Mouse (Mus musculus) bone marrow, adult 2 months (tissue): ENCODE measurements around the gene Timm13. TPM values are rescaled to one million over a fixed set of nuclear protein-coding genes. Genes with fewer than 3 reads are reported as not detected.

Experiments
- H3K27ac ChIP-seq: fragments of 200-500 bp; 2 replicates; pipeline ENCODE4 v1.5.1; 2012; ENCODE audit warnings: low read depth, mild to moderate bottlenecking, control low read depth, inconsistent platforms, low read length; ENCODE audit not compliant: control insufficient read depth, poor library complexity, insufficient read depth
- H3K4me1 ChIP-seq: fragments of 200-500 bp; 2 replicates; pipeline ENCODE4 v1.6.1; 2011; ENCODE audit warnings: low read length; ENCODE audit not compliant: control insufficient read depth, insufficient read depth
- H3K4me3 ChIP-seq: fragments of 200-500 bp; replicated peaks from 2 replicates; pipeline ENCODE3; 2011; ENCODE audit warnings: mild to moderate bottlenecking, low read depth, low read length, control low read depth; ENCODE audit not compliant: control insufficient read depth
- CTCF ChIP-seq: fragments of 200-500 bp; IDR thresholded peaks from 2 replicates; pipeline ENCODE4 v1.5.1; 2011; ENCODE audit warnings: low read length, control low read depth; ENCODE audit not compliant: control insufficient read depth, insufficient read depth
- POLR2A ChIP-seq: fragments of 200-500 bp; IDR thresholded peaks from 2 replicates; pipeline ENCODE4 v1.6.1; 2011; ENCODE audit warnings: low read depth, mild to moderate bottlenecking, control low read depth, low read length, borderline replicate concordance; ENCODE audit not compliant: control insufficient read depth
- WGBS: fragments of 180-500 bp; shearing (Covaris S2); methylation state at CpG from one replicate; pipeline ENCODE4 v1.1.7; 2018; 5-methylcytosine and 5-hydroxymethylcytosine counted together
- polyA plus RNA-seq: library from polyadenylated mRNA; stranded (reverse); fragments of >200 nt; gene quantifications from 2 replicates; pipeline ENCODE4 v1.2.4, GENCODE M21; 2011; ENCODE audit warnings: low replicate concordance; ENCODE audit not compliant: missing spikeins, insufficient read depth, insufficient read length

Gene Timm13
- polyA plus RNA-seq, 1 experiment = 118 TPM

DNA sequence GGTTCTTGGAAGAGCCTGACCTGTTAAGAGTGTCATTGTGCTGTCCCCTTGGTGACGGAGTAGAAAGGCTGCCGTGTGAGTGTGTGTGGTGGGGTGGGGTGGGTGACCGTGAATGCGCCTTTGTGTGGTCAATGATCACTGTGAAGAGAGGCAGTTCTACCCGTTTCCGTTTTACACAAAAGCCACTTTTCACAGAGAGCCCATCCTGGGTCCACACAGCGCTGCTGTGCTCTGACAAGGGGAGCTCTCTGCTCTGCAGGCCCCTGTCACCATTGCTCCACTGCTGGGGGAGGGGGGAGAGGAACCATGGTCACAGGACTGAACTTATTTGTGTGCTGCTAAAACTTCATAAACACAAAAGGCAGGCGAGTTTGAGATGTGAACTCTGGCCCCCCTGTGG is 43.4 kb downstream of the Timm13 start:
- TF ChIP-seq POLR2A (no peak), CTCF (no peak)
- Histone ChIP-seq H3K4me3 (peak overlapping the region; percentile 64), H3K4me1 (peaks cover 6% of the 10 kb centered on the region), H3K27ac (peak overlapping the region; percentile 97)
- WGBS = 52% methylated on average over 8 of the region's 8 CpGs

DNA sequence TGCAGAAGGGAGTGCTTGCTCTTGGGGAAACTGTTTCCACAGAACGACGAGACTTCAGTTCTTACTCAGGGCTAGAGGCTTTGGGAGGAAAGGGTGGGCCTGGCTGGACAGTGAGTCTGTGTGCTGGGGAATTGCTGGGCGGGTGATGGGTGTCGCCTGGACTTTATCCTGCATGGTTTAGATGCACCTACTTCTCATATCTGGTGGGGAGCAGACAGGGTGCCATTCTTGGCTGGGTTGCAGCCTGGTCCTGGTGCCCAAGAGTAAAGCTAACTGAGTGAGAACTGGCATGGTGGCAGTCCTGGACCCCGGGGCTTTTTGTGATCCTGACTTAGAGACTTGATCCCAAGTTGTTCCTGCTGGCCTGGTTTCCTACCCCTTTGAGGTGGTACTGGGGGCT is 43.9 kb downstream of the Timm13 start:
- H3K4me1 ChIP-seq = peaks cover 6% of the 10 kb centered on the region
- 58% methylated on average over 5 of the region's 5 CpGs for WGBS
- peak overlapping the region; percentile 64 for H3K4me3 ChIP-seq
- H3K27ac ChIP-seq = peak overlapping the region; percentile 97
- peak; percentile 71 for TF ChIP-seq POLR2A
- no peak for TF ChIP-seq CTCF

DNA sequence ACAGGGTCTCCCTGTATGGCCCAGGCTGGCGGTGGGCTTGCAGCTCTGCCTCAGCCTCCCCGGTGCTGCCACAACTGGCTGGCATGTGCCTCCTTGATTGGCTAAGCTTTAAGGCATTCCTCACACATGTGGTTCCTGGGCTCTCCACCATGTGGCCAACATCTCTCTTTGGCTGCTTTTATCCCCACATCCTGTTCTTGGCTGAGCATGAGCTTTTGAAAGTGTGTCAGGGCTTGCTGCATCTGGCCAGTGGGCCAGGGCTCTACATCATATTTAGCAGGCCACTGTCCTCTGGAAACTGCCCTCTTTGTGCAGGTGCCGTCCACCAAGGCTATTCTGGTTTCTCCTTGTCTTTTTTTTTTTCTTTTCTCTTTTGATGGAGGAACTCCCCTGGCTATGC is 44.5 kb downstream of the Timm13 start:
- peak overlapping the region; percentile 98 for H3K4me3 ChIP-seq
- 26% methylated on average over 3 of the region's 3 CpGs for WGBS
- peak overlapping the region; percentile 97 for H3K27ac ChIP-seq
- peaks cover 6% of the 10 kb centered on the region for H3K4me1 ChIP-seq
- peak; percentile 17; the same call in 1 of the 2 replicates for TF ChIP-seq CTCF
- TF ChIP-seq POLR2A = no peak

DNA sequence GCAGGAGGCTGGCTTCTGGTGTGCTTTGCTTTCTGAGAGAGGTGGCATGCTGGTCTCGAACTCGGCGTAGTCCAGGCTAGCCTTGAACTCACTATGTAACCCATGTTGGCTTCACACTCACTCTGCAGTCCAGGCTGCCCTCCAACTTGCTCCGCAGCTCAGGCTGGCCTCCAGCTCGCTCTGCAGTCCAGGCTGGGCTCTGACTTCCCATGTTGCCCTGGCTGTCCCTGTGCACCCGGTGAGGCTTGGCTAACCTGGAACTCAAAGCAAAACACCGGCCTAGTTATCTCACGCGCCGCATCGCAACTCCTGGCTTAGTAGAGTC is 45.1 kb downstream of the Timm13 start:
- Histone ChIP-seq H3K4me3 (peak overlapping the region; percentile 98), H3K27ac (peak overlapping the region; percentile 97), H3K4me1 (peaks cover 6% of the 10 kb centered on the region)
- TF ChIP-seq CTCF (no peak), POLR2A (peak; percentile 45; the same call in 1 of the 2 replicates)
- 18% methylated on average over 11 of the region's 11 CpGs for WGBS

DNA sequence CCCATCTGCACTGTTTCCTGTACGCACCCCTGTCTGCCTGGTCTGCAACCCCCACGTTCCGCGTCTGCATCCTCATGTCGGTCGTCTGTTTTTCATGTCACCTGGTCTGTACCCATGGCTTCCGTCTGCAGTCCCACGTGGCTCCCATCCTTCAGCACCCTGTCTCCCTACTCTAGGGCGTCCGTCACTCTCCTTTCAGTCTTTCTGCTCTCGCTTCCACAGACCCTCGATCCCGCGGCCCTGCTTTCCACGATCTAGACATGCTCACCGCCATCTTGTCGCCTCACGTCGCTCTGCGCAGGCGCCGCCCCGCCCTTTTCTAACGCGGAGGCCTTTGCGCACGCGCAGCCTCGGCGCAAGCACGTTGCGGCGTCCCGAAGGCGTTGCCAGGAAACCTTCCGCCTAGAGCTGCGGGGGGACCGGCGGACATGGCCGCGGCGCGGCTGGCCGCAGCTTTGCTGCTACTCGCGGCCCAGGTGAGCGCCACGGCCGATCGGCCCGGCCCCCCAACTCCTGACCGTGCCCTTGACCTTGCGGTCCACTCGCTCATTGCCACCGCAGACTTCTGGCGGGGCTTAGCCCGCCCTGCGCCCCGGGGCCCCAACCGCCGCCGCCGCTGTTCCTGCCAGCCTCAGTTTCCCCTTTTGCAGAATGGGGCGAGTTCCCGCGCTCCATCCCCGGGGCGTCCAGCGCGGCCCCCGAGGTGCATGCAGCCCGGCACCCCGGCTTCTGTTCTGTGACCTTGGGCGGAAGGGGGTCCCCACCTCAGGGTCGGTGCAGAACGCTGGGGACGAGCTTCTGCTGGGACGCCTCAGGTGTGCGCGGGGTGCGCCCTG is 45.6 kb downstream of the Timm13 start, which contains the start of the genes Lsm7 and Sppl2b:
TSS of gene Lsm7 (minus strand) at position 297 of the 836 bp plus-strand sequence.
TSS of gene Sppl2b (plus strand) at position 363 of the 836 bp plus-strand sequence.
- Histone ChIP-seq H3K4me1 (peaks cover 6% of the 10 kb centered on the region), H3K4me3 (peak within 1 kb of the TSS; percentile 98), H3K27ac (peak within 1 kb of the TSS; percentile 97)
- WGBS = under 1% methylated on average over 81 of the region's 81 CpGs
- no peak for TF ChIP-seq CTCF
- peak; percentile 94 for TF ChIP-seq POLR2A

Other genes starting within 250 kb of the Timm13 start
- 7.0 and 22.1 TPM in 2 replicates for gene Btbd2, start 243.9 kb downstream of the Timm13 start, polyA plus RNA-seq
- gene Mknk2, start 222.9 kb downstream of the Timm13 start, polyA plus RNA-seq = 70.5 and 89.6 TPM in 2 replicates
- 16.3 and 45.8 TPM in 2 replicates for gene Mob3a, start 199.0 kb downstream of the Timm13 start, polyA plus RNA-seq
- gene Izumo4, start 198.8 kb downstream of the Timm13 start, polyA plus RNA-seq = 22.9 and 33.3 TPM in 2 replicates
- gene Ap3d1, start 158.7 kb downstream of the Timm13 start, polyA plus RNA-seq = 35.9 and 68.0 TPM in 2 replicates
- 30.8 and 55.1 TPM in 2 replicates for gene Dot1l, start 145.8 kb downstream of the Timm13 start, polyA plus RNA-seq
- gene Sf3a2, start 102.8 kb downstream of the Timm13 start, polyA plus RNA-seq = 26.5 and 34.5 TPM in 2 replicates
- 123 and 186 TPM in 2 replicates for gene Plekhj1, start 102.3 kb downstream of the Timm13 start, polyA plus RNA-seq
- gene Amh, start 95.7 kb downstream of the Timm13 start, polyA plus RNA-seq = 3.0 TPM in 1 of 2 replicates, not detected in the other
- 1.4 TPM in 1 of 2 replicates, not detected in the other for gene Jsrp1, start 87.5 kb downstream of the Timm13 start, polyA plus RNA-seq
- gene Oaz1, start 74.3 kb downstream of the Timm13 start, polyA plus RNA-seq = 672 and 986 TPM in 2 replicates
- not detected in 2 replicates for gene Lingo3, start 56.9 kb downstream of the Timm13 start, polyA plus RNA-seq
- 114 and 136 TPM in 2 replicates for gene Lsm7, start 45.8 kb downstream of the Timm13 start, polyA plus RNA-seq
- gene Sppl2b, start 45.7 kb downstream of the Timm13 start, polyA plus RNA-seq = 68.6 and 109 TPM in 2 replicates
- gene Tmprss9, start 29.1 kb downstream of the Timm13 start, polyA plus RNA-seq = not detected in 2 replicates
- gene Lmnb2, start 17.3 kb upstream of the Timm13 start, polyA plus RNA-seq = 10.7 and 29.8 TPM in 2 replicates
- gene Gadd45b, start 29.1 kb upstream of the Timm13 start, polyA plus RNA-seq = 6.3 and 17.9 TPM in 2 replicates
- gene Gng7, start 114.0 kb upstream of the Timm13 start, polyA plus RNA-seq = not detected in 2 replicates
- gene Diras1, start 124.7 kb upstream of the Timm13 start, polyA plus RNA-seq = not detected in 2 replicates
- gene Slc39a3, start 136.5 kb upstream of the Timm13 start, polyA plus RNA-seq = 3.7 and 3.9 TPM in 2 replicates
- 26.2 and 52.3 TPM in 2 replicates for gene Sgta, start 159.2 kb upstream of the Timm13 start, polyA plus RNA-seq
- 10.3 and 16.7 TPM in 2 replicates for gene Thop1, start 169.1 kb upstream of the Timm13 start, polyA plus RNA-seq
- gene Creb3l3, start 197.9 kb upstream of the Timm13 start, polyA plus RNA-seq = 0.87 TPM in 1 of 2 replicates, not detected in the other
- 57.6 and 108 TPM in 2 replicates for gene Map2k2, start 204.9 kb upstream of the Timm13 start, polyA plus RNA-seq
- 28.2 and 31.0 TPM in 2 replicates for gene Zbtb7a, start 234.3 kb upstream of the Timm13 start, polyA plus RNA-seq